Mouse (Mus musculus): Measurements from ENCODE around the gene Atp2a2. TPM values are rescaled to one million over a fixed set of nuclear protein-coding genes. Genes with fewer than 3 reads are reported as not detected.

Gene Atp2a2
- polyA plus RNA-seq, 1 experiment from 2014 or later = 52.0 TPM

- no peak overlapping the region for H3K4me3 ChIP-seq (replicated peaks)
Observed at GRCm38 (mm10) chr5:122505554-122505953, 3.5 kb upstream of the Atp2a2 start.

DNA sequence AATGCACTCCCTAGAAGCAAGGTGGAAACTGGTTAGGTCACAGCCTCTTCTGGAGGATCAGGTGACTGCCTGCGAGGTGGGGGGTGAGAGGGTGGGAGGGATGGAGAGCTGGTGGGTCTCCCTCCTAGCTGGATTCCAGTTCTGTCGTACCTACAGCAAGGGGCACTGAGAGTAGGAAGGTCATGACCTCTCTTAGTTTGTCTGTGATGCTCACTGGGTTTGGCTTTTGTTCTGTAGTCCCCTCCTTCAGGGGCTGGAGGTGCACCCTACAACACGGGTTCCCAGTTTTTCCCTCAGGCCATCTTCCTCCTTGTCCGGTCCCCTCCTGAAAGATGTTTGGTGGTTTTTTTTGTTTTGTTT, 1.7 kb upstream of the Atp2a2 start:
- WGBS = 28% methylated on average over 4 of the region's 4 CpGs
- H3K9me3 ChIP-seq (replicated peaks) = no peaks in the 10 kb centered on the region
- peak overlapping the region; percentile 99 for H3K27ac ChIP-seq (replicated peaks)
- peak overlapping the region; percentile 86; the same call in 1 of the 2 replicates for H3K4me2 ChIP-seq
- no peak for ATAC-seq (ENCODE audit: low FRiP score)
- no peak overlapping the region for H3K9ac ChIP-seq (replicated peaks)
- peaks cover 26% of the 10 kb centered on the region for H3K4me1 ChIP-seq
- no peaks in the 10 kb centered on the region for H3K36me3 ChIP-seq
- no peak overlapping the region for H3K4me3 ChIP-seq (replicated peaks)
- no peaks in the 10 kb centered on the region for H3K27me3 ChIP-seq (replicated peaks)

More at GRCm38 (mm10) chr5:122505554-122505953, 3.5 kb upstream of the Atp2a2 start:
- Histone ChIP-seq H3K4me2 (no peak overlapping the region), H3K9ac (replicated peaks) (no peak overlapping the region), H3K36me3 (no peaks in the 10 kb centered on the region), H3K27ac (replicated peaks) (no peak overlapping the region), H3K27me3 (replicated peaks) (no peaks in the 10 kb centered on the region), H3K4me1 (peaks cover 16% of the 10 kb centered on the region), H3K9me3 (replicated peaks) (no peaks in the 10 kb centered on the region)
- WGBS = 88% methylated on average over 5 of the region's 5 CpGs
- ATAC-seq (ENCODE audit: low FRiP score) = no peak

- peak overlapping the region; percentile 86 for H3K4me2 ChIP-seq
- H3K4me1 ChIP-seq = peaks cover 30% of the 10 kb centered on the region
- peak overlapping the region; percentile 96 for H3K4me3 ChIP-seq (replicated peaks)
- H3K27me3 ChIP-seq (replicated peaks) = no peaks in the 10 kb centered on the region
- no peak; the same call in 1 of the 2 replicates for ATAC-seq (ENCODE audit: low FRiP score)
- no peaks in the 10 kb centered on the region for H3K9me3 ChIP-seq (replicated peaks)
- 30% methylated on average over 15 of the region's 15 CpGs for WGBS
- H3K27ac ChIP-seq (replicated peaks) = peak overlapping the region; percentile 99
- peak overlapping the region; percentile 81 for H3K9ac ChIP-seq (replicated peaks)
- H3K36me3 ChIP-seq = no peaks in the 10 kb centered on the region
Observed at GRCm38 (mm10) chr5:122503015-122503759, 1.2 kb upstream of the Atp2a2 start.

DNA sequence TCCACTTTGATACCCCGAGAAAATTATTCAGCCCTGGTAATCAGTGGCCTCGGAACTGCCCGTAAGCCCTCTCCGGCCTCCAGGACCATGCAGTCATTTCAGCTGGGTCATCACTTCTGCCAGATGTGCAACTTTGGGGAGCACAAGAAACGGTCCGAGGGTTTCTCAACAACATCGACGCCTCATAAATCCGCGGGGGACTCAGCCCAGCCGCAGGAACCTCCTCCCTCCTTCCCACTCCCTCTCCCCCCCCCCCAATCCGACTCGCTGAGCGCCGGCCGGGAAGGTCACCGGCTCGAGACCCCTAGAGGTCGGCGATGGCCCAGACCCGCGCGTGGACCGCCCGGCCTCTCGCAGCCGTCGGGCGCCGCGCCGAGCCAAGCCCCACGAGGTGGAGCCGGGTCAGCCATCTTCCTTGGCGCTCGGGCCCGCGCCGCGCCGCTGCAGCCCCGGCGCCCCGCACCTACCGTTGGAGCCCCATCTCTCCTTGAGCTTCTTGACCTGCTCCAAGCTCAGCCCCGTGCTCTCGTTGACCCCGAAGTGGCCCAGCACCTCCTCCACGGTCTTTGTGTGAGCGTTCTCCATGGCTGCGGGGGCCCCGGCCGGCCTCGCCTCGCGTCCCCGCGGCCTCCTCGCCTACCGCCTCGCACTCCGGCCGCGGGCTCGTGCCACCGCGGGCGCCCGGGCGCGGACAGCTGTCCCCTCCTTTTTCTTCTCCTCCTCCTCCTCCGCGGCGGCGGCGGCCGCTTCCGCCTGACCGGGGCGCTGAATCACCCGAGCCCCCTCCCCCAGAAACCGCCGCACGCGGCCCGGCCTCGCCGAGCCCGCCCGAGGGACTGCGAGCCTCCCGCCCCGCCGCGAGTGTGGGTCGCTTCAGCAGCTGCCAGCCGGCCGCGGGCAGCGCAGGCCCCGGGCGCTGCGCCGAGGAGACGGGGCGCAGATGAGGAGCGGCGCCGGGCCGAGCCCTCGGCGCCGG, 636 bp downstream of the Atp2a2 start:
- under 1% methylated on average over 104 of the region's 113 CpGs for WGBS
- Histone ChIP-seq H3K9me3 (replicated peaks) (no peaks in the 10 kb centered on the region), H3K36me3 (no peaks in the 10 kb centered on the region), H3K9ac (replicated peaks) (peak overlapping the region; percentile 99), H3K4me3 (replicated peaks) (peak overlapping the region; percentile 96), H3K4me2 (peak overlapping the region; percentile 86), H3K27ac (replicated peaks) (peak overlapping the region; percentile 99), H3K27me3 (replicated peaks) (no peaks in the 10 kb centered on the region), H3K4me1 (peaks cover 43% of the 10 kb centered on the region)
- ATAC-seq (ENCODE audit: low FRiP score) = peak; percentile 22

GRCm38 (mm10) chr5:122500563-122500962, 1.5 kb downstream of the Atp2a2 start:
- H3K4me3 ChIP-seq (replicated peaks) = peak overlapping the region; percentile 96
- peak overlapping the region; percentile 86 for H3K4me2 ChIP-seq
- H3K27me3 ChIP-seq (replicated peaks) = no peaks in the 10 kb centered on the region
- H3K27ac ChIP-seq (replicated peaks) = peak overlapping the region; percentile 99; the same call in 1 of the 2 replicates
- H3K4me1 ChIP-seq = peaks cover 50% of the 10 kb centered on the region
- H3K9me3 ChIP-seq (replicated peaks) = no peaks in the 10 kb centered on the region
- ATAC-seq (ENCODE audit: low FRiP score) = no peak
- H3K9ac ChIP-seq (replicated peaks) = peak overlapping the region; percentile 99
- H3K36me3 ChIP-seq = 0 out of 2 replicates have a peak, but pooled peaks cover 6% of the 10 kb centered on the region
- WGBS = 34% methylated on average over 5 of the region's 5 CpGs

- no peaks in the 10 kb centered on the region for H3K27me3 ChIP-seq (replicated peaks)
- H3K27ac ChIP-seq (replicated peaks) = no peak overlapping the region
- no peaks in the 10 kb centered on the region for H3K9me3 ChIP-seq (replicated peaks)
- peaks cover 52% of the 10 kb centered on the region for H3K4me1 ChIP-seq
- H3K36me3 ChIP-seq = 0 out of 2 replicates have a peak, but pooled peaks cover 6% of the 10 kb centered on the region
- ATAC-seq (ENCODE audit: low FRiP score) = no peak
- peak overlapping the region; percentile 86 for H3K4me2 ChIP-seq
- peak overlapping the region; percentile 35 for H3K4me3 ChIP-seq (replicated peaks)
- H3K9ac ChIP-seq (replicated peaks) = peak overlapping the region; percentile 23
- 47% methylated on average over 4 of the region's 4 CpGs for WGBS
Observed at GRCm38 (mm10) chr5:122500141-122500540, 1.9 kb downstream of the Atp2a2 start.

- ATAC-seq (ENCODE audit: low FRiP score) = no peak
- Histone ChIP-seq H3K9ac (replicated peaks) (no peak overlapping the region), H3K4me3 (replicated peaks) (peak overlapping the region; percentile 1; the same call in 1 of the 2 replicates), H3K4me2 (peak overlapping the region; percentile 26), H3K4me1 (peaks cover 43% of the 10 kb centered on the region), H3K36me3 (peaks cover 21% of the 10 kb centered on the region), H3K27me3 (replicated peaks) (no peaks in the 10 kb centered on the region), H3K9me3 (replicated peaks) (no peaks in the 10 kb centered on the region), H3K27ac (replicated peaks) (no peak overlapping the region)
- WGBS = 67% methylated on average over 2 of the region's 2 CpGs
Observed at GRCm38 (mm10) chr5:122498046-122498445, 4.0 kb downstream of the Atp2a2 start.

GRCm38 (mm10) chr5:122496990-122497389, 5.0 kb downstream of the Atp2a2 start:
- Histone ChIP-seq H3K36me3 (peaks cover 23% of the 10 kb centered on the region), H3K27me3 (replicated peaks) (no peaks in the 10 kb centered on the region), H3K4me3 (replicated peaks) (no peak overlapping the region), H3K4me1 (peaks cover 40% of the 10 kb centered on the region), H3K9ac (replicated peaks) (no peak overlapping the region), H3K27ac (replicated peaks) (no peak overlapping the region), H3K9me3 (replicated peaks) (no peaks in the 10 kb centered on the region), H3K4me2 (no peak overlapping the region)
- whole genome bisulfite sequencing = 79% methylated on average over 4 of the region's 4 CpGs
- no peak for ATAC-seq (ENCODE audit: low FRiP score)

DNA sequence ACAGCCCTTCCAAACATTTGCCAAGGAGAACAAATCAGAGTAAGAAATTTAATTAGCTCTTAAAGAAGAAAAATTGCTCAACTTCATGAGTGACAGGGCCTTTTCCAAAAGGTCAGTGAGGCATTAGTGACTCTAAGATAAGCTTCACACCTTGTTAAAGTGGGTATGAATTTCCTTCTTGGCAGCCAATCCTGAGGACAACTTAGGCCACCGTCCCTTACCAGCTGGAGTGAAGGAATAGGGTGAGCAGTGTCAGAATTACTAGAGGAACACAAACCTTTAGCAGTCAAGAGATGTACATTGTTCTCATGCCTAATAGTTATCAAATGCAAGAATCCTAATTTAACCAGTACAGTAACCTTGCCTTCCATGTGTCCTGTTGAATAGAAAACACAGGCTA, 7.6 kb downstream of the Atp2a2 start:
- H3K4me2 ChIP-seq = no peak overlapping the region
- H3K27ac ChIP-seq (replicated peaks) = no peak overlapping the region
- no peak overlapping the region for H3K4me3 ChIP-seq (replicated peaks)
- no peaks in the 10 kb centered on the region for H3K27me3 ChIP-seq (replicated peaks)
- H3K4me1 ChIP-seq = peaks cover 31% of the 10 kb centered on the region
- WGBS = 91% methylated on average over 1 of the region's 1 CpGs
- peaks cover 40% of the 10 kb centered on the region for H3K36me3 ChIP-seq
- H3K9ac ChIP-seq (replicated peaks) = no peak overlapping the region
- ATAC-seq (ENCODE audit: low FRiP score) = no peak
- no peaks in the 10 kb centered on the region for H3K9me3 ChIP-seq (replicated peaks)

DNA sequence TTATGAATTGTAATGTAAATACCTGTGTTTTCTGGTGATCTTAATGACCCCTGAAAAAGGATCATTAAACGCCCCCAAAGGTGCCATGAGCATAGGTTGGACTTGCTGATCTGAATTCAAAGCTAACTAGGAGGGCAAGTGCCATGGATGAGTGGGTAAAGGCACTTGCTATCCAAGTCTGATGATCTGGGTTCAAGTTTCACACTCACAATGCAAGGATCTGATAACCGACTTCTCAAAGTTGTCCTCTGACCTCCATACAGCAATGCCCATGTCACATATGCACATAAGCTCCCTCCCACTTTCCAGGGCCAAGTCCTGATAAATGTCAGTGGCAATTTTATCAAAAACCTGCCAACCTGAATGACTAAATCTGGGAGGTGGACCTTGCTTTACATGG, 9.0 kb downstream of the Atp2a2 start:
- ATAC-seq (ENCODE audit: low FRiP score) = no peak
- 86% methylated on average over 2 of the region's 2 CpGs for WGBS
- H3K4me2 ChIP-seq = no peak overlapping the region
- H3K27me3 ChIP-seq (replicated peaks) = no peaks in the 10 kb centered on the region
- H3K36me3 ChIP-seq = peaks cover 55% of the 10 kb centered on the region
- no peak overlapping the region for H3K4me3 ChIP-seq (replicated peaks)
- H3K4me1 ChIP-seq = peaks cover 20% of the 10 kb centered on the region
- no peak overlapping the region for H3K9ac ChIP-seq (replicated peaks)
- H3K27ac ChIP-seq (replicated peaks) = no peak overlapping the region
- H3K9me3 ChIP-seq (replicated peaks) = no peaks in the 10 kb centered on the region

- ATAC-seq (ENCODE audit: low FRiP score) = no peak
- H3K36me3 ChIP-seq = peaks cover 63% of the 10 kb centered on the region
- H3K27me3 ChIP-seq (replicated peaks) = no peaks in the 10 kb centered on the region
- H3K9ac ChIP-seq (replicated peaks) = no peak overlapping the region
- H3K9me3 ChIP-seq (replicated peaks) = no peaks in the 10 kb centered on the region
- H3K4me2 ChIP-seq = no peak overlapping the region
- H3K4me1 ChIP-seq = peaks cover 9% of the 10 kb centered on the region
- H3K4me3 ChIP-seq (replicated peaks) = no peak overlapping the region
- WGBS = 86% methylated on average over 10 of the region's 10 CpGs
- H3K27ac ChIP-seq (replicated peaks) = no peak overlapping the region
Observed at GRCm38 (mm10) chr5:122491385-122491784, 10.6 kb downstream of the Atp2a2 start.

Data from neural tube, embryonic 15.5 days (tissue).